10 mouse cellular contexts compared by ENCODE assay signal in genomic region chrX:96329764-96330163, GRCm38 (mm10). TPM values are rescaled to one million over a fixed set of nuclear protein-coding genes. Genes with fewer than 3 reads are reported as not detected.
DNase-seq lines count a peak whose midpoint lies in the region; ATAC-seq and TF ChIP-seq lines count a peak whose summit lies in the region.
"Had no signal": no experiment of that assay in that cellular context is flagged by ENCODE, and none has a peak within 500 bp of the region (broad histone marks: within the 10 kb centered on the region; RNA-seq: fewer than 3 reads in every experiment).

No protein-coding gene starts in this region.

- H3K27me3 ChIP-seq in heart, embryonic 12.5 days (replicated peaks): no peaks in the 10 kb centered on the region
- H3K27me3 ChIP-seq in stomach, postnatal 0 days (ENCODE audit: control insufficient read depth, insufficient read depth, low read length): no peaks in the 10 kb centered on the region
- H3K27me3 ChIP-seq: limb, embryonic 15.5 days had no signal

- no peaks in the 10 kb centered on the region for H3K9me3 ChIP-seq in heart, embryonic 12.5 days (replicated peaks)
- no peaks in the 10 kb centered on the region for H3K9me3 ChIP-seq in stomach, postnatal 0 days (ENCODE audit: control insufficient read depth, low read length)
- H3K9me3 ChIP-seq: limb, embryonic 15.5 days had no signal

- ATAC-seq in heart, embryonic 12.5 days (ENCODE audit: insufficient number of reproducible peaks, low FRiP score): no peak
- ATAC-seq in stomach, postnatal 0 days (ENCODE audit: low FRiP score, low TSS enrichment): no peak
- no peak for ATAC-seq in activated CD4-positive, CD25-positive, alpha-beta regulatory T cell, adult 4 months

- no peaks in the 10 kb centered on the region for H3K36me3 ChIP-seq in heart, embryonic 12.5 days
- no peaks in the 10 kb centered on the region for H3K36me3 ChIP-seq in stomach, postnatal 0 days (ENCODE audit: control insufficient read depth, insufficient read depth, low read length)
- H3K36me3 ChIP-seq: limb, embryonic 15.5 days had no signal

- H3K9ac ChIP-seq in heart, embryonic 12.5 days: no peak overlapping the region
- no peak overlapping the region for H3K9ac ChIP-seq in stomach, postnatal 0 days (ENCODE audit: low read length)
- H3K9ac ChIP-seq: limb, embryonic 15.5 days had no signal

- DNase-seq in heart, adult 11 months: peak; percentile 70
- peak; percentile 4 to 5 for DNase-seq in spleen, postnatal 36 days (ENCODE audit: low spot score in 2 of 2)
- no peak for DNase-seq in spleen, postnatal 4 days (ENCODE audit: low spot score in 2 of 2)
- DNase-seq in heart, postnatal 4 days: peak; percentile 7
- no peak for DNase-seq in stomach, postnatal 0 days (ENCODE audit: low spot score)
- DNase-seq in cerebellum, adult 8-10 months: no peak

- no peak for TF ChIP-seq EP300 in stomach, postnatal 0 days (optimal IDR thresholded peaks at IDR 0.05)

- H3K4me3 ChIP-seq in heart, embryonic 12.5 days: no peak overlapping the region
- no peak overlapping the region for H3K4me3 ChIP-seq in stomach, postnatal 0 days (ENCODE audit: low read depth, low read length)
- H3K4me3 ChIP-seq: limb, embryonic 15.5 days had no signal

- WGBS in heart, embryonic 12.5 days: 43% methylated on average over 4 of the region's 4 CpGs
- 37% methylated on average over 4 of the region's 4 CpGs for WGBS in stomach, postnatal 0 days

- peak; percentile 46 for TF ChIP-seq CTCF in stomach, postnatal 0 days (IDR thresholded peaks at IDR 0.05; ENCODE audit: low read depth)

- H3K27ac ChIP-seq in heart, embryonic 12.5 days (ENCODE audit: poor library complexity, severe bottlenecking): no peak overlapping the region
- H3K27ac ChIP-seq in stomach, postnatal 0 days (replicated peaks): no peak overlapping the region
- H3K27ac ChIP-seq: limb, embryonic 15.5 days had no signal

- no peak overlapping the region for H3K4me2 ChIP-seq in heart, embryonic 12.5 days
- no peak overlapping the region for H3K4me2 ChIP-seq in stomach, postnatal 0 days (replicated peaks; ENCODE audit: low read depth)
- H3K4me2 ChIP-seq: limb, embryonic 15.5 days had no signal

- H3K4me1 ChIP-seq in heart, embryonic 12.5 days (replicated peaks): no peaks in the 10 kb centered on the region
- H3K4me1 ChIP-seq in stomach, postnatal 0 days (replicated peaks; ENCODE audit: control insufficient read depth, insufficient read depth): no peaks in the 10 kb centered on the region
- H3K4me1 ChIP-seq: limb, embryonic 15.5 days had no signal

RNA-seq across cellular contexts. Expression of gene Vsig4, which starts 36.5 kb away (rescaled TPM):
- not detected in 2 replicates for polyA plus RNA-seq in heart, embryonic 12.5 days (2016; fragmentation: Nextera tagmentation; extraction: Ambion mirVana)
- total RNA-seq in heart, postnatal 4 days (2021): not detected
- polyA plus RNA-seq in stomach, postnatal 0 days (2015; fragmentation: Nextera tagmentation; extraction: Ambion mirVana): 0.06 TPM in 1 of 2 replicates, not detected in the other
- polyA plus RNA-seq in activated CD4-positive, CD25-positive, alpha-beta regulatory T cell, adult 4 months (2017; shearing (Covaris generic)): not detected
- total RNA-seq: adrenal gland, postnatal 36 days had no signal
- polyA plus RNA-seq: limb, embryonic 15.5 days had no signal

Comparison
In these comparisons a context has a peak if more than half of its experiments do, and no peak if none do; other contexts are left out.
1. DNase-seq: peak in heart, adult 11 months (single experiment), spleen, postnatal 36 days (2 of 2) and heart, postnatal 4 days (single experiment); none in spleen, postnatal 4 days (0 of 2), stomach, postnatal 0 days (single experiment) and cerebellum, adult 8-10 months (single experiment).